20 mouse cellular contexts compared by ENCODE assay signal in the genomic region with DNA sequence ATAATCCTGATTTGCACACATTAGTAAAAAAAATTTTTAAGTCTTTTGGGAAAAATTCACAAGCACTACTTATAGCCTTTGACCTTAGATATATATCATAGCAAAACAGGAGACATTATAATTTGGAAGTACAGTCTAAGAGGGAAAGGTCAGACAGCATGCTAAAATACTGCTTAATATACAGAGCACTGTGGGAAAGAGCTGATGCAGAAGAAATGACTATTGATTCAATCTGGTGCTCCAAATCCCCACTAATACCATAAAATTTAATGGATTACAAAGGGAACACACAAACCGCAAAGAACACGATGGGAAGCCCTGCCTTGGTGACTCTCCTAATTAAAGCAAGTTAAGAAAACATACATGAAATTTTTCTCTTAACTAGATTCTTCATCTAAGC.
DNase-seq lines count a peak whose midpoint lies in the region; ATAC-seq and TF ChIP-seq lines count a peak whose summit lies in the region.
"Had no signal": no experiment of that assay in that cellular context is flagged by ENCODE, and none has a peak within 500 bp of the region (broad histone marks: within the 10 kb centered on the region; RNA-seq: fewer than 3 reads in every experiment).

No protein-coding gene starts in this region.

- no peak for TF ChIP-seq CTCF in kidney, postnatal 0 days (IDR thresholded peaks at IDR 0.05; ENCODE audit: low read depth)
- TF ChIP-seq CTCF in kidney, adult 2 months (conservative IDR thresholded peaks at IDR 0.05; ENCODE audit: insufficient read depth, insufficient read length, low read depth, low read length) = no peak

- H3K4me2 ChIP-seq in kidney, embryonic 15.5 days = no peak overlapping the region
- H3K4me2 ChIP-seq in kidney, embryonic 16.5 days (replicated peaks; ENCODE audit: low read depth, low read length) = no peak overlapping the region
- no peak overlapping the region for H3K4me2 ChIP-seq in kidney, postnatal 0 days (ENCODE audit: low read length)

- no peaks in the 10 kb centered on the region for H3K27me3 ChIP-seq in kidney, embryonic 15.5 days
- H3K27me3 ChIP-seq in kidney, embryonic 16.5 days (ENCODE audit: insufficient read depth, low read length) = no peaks in the 10 kb centered on the region
- no peaks in the 10 kb centered on the region for H3K27me3 ChIP-seq in kidney, postnatal 0 days (ENCODE audit: insufficient read depth, low read length)
- no peaks in the 10 kb centered on the region for H3K27me3 ChIP-seq in kidney, adult 2 months (replicated peaks; ENCODE audit: control insufficient read depth, insufficient read depth, low read length)

- ATAC-seq in kidney, embryonic 15.5 days (replicated peaks; ENCODE audit: low FRiP score) = peak; percentile 65
- peak; percentile 64 for ATAC-seq in kidney, embryonic 16.5 days (ENCODE audit: low FRiP score, low TSS enrichment)
- peak; percentile 64; the same call in 1 of the 2 replicates for ATAC-seq in kidney, postnatal 0 days (replicated peaks; ENCODE audit: low FRiP score, low read depth)
- ATAC-seq: activated CD4-positive, CD25-positive, alpha-beta regulatory T cell, adult 4 months; CD4-positive, CD25-positive, alpha-beta regulatory T cell, adult 4 months; Patski had no signal

- WGBS in kidney, embryonic 15.5 days = 56% methylated on average over 2 of the region's 2 CpGs
- 52% methylated on average over 2 of the region's 2 CpGs for WGBS in kidney, embryonic 16.5 days
- WGBS in kidney, postnatal 0 days = 31% methylated on average over 2 of the region's 2 CpGs
- 47% methylated on average over 2 of the region's 2 CpGs for whole genome bisulfite sequencing in kidney, adult 2 months

- no peak for TF ChIP-seq POLR2A in kidney, adult 2 months (IDR thresholded peaks at IDR 0.05; ENCODE audit: low read depth, low read length)

- peaks cover 7% of the 10 kb centered on the region; the same call in 1 of the 2 replicates for H3K4me1 ChIP-seq in kidney, embryonic 15.5 days
- H3K4me1 ChIP-seq in kidney, embryonic 16.5 days (ENCODE audit: insufficient read depth, low read length) = 0 out of 2 replicates have a peak, but pooled peaks cover 7% of the 10 kb centered on the region
- no peaks in the 10 kb centered on the region for H3K4me1 ChIP-seq in kidney, postnatal 0 days (replicated peaks; ENCODE audit: insufficient read depth, low read length)
- H3K4me1 ChIP-seq in kidney, adult 2 months (ENCODE audit: control insufficient read depth, insufficient read depth, low read length) = no peaks in the 10 kb centered on the region

- no peak overlapping the region for H3K27ac ChIP-seq in kidney, embryonic 15.5 days
- H3K27ac ChIP-seq in kidney, embryonic 16.5 days (ENCODE audit: low read length) = no peak overlapping the region
- H3K27ac ChIP-seq in kidney, postnatal 0 days = no peak overlapping the region
- H3K27ac ChIP-seq in kidney, adult 2 months (ENCODE audit: insufficient read depth, low read depth, low read length) = no peak overlapping the region

- no peaks in the 10 kb centered on the region for H3K36me3 ChIP-seq in kidney, embryonic 15.5 days
- no peaks in the 10 kb centered on the region for H3K36me3 ChIP-seq in kidney, embryonic 16.5 days (ENCODE audit: insufficient read depth, low read length)
- H3K36me3 ChIP-seq in kidney, postnatal 0 days (ENCODE audit: insufficient read depth, low read length) = no peaks in the 10 kb centered on the region
- no peaks in the 10 kb centered on the region for H3K36me3 ChIP-seq in kidney, adult 2 months (ENCODE audit: control insufficient read depth, insufficient read depth, low read length)
- H3K36me3 ChIP-seq: G1E had no signal

- H3K9ac ChIP-seq in kidney, embryonic 15.5 days = no peak overlapping the region
- H3K9ac ChIP-seq in kidney, embryonic 16.5 days (replicated peaks; ENCODE audit: low read length) = no peak overlapping the region
- no peak overlapping the region for H3K9ac ChIP-seq in kidney, postnatal 0 days (ENCODE audit: low read depth, low read length)

- H3K4me3 ChIP-seq in kidney, embryonic 15.5 days (replicated peaks) = no peak overlapping the region
- no peak overlapping the region for H3K4me3 ChIP-seq in kidney, embryonic 16.5 days (ENCODE audit: low read length)
- H3K4me3 ChIP-seq in kidney, postnatal 0 days (replicated peaks; ENCODE audit: low read depth, low read length) = no peak overlapping the region
- H3K4me3 ChIP-seq in kidney, adult 2 months (ENCODE audit: insufficient read depth, low read depth, low read length) = no peak overlapping the region

- DNase-seq in kidney, postnatal 10 days = no peak
- DNase-seq in kidney, postnatal 4 days = no peak
- peak; percentile 85 for DNase-seq in kidney, postnatal 0 days (ENCODE audit: low spot score)
- no peak for DNase-seq in kidney, adult 2 months
- DNase-seq: adrenal gland, adult 2 months; adrenal gland, adult 8-10 months; adrenal gland, postnatal 10 days; adrenal gland, postnatal 14 days; adrenal gland, postnatal 25 days; adrenal gland, postnatal 36 days; B cell, adult 2 months; cerebellum, adult 11 months; cerebellum, adult 11-12 months; cerebellum, adult 18-20 months had no signal

- H3K9me3 ChIP-seq in kidney, embryonic 15.5 days (replicated peaks) = no peaks in the 10 kb centered on the region
- no peaks in the 10 kb centered on the region for H3K9me3 ChIP-seq in kidney, embryonic 16.5 days (ENCODE audit: low read length)
- no peaks in the 10 kb centered on the region for H3K9me3 ChIP-seq in kidney, postnatal 0 days (replicated peaks; ENCODE audit: low read length)
- H3K9me3 ChIP-seq: G1E had no signal
